Mouse (Mus musculus) kidney, adult 9 months (tissue): Measurements from ENCODE around the gene Ifi208.
"Not testable (repeated sequence)": the region's sequence is repeated elsewhere in the genome, so short reads cannot be mapped to it uniquely, and the experiment has no call there.

ENCODE experiments used
- DNase-seq: peaks from one replicate; pipeline ENCODE4 v3.0.0; 2022

The Ifi208 gene

GRCm38 (mm10) chr1:173673458-173674097, at the start of gene Ifi208:
TSS of gene Ifi208 (plus strand) at chr1:173673675.
- peak; percentile 9 for DNase-seq

- no peak for DNase-seq
Observed at GRCm38 (mm10) chr1:173624052-173624451, 49.4 kb upstream of the Ifi208 start.

- DNase-seq: no peak
Observed at GRCm38 (mm10) chr1:173626686-173627085, 46.8 kb upstream of the Ifi208 start.

- peak; percentile 5 for DNase-seq
Observed at GRCm38 (mm10) chr1:173630622-173631021, 42.9 kb upstream of the Ifi208 start, which contains the start of gene Ifi209. TSS of gene Ifi209 (plus strand) at chr1:173630917.

- no peak for DNase-seq
Observed at GRCm38 (mm10) chr1:173633969-173634645, 39.4 kb upstream of the Ifi208 start.

- DNase-seq: no peak
Observed at GRCm38 (mm10) chr1:173645393-173645792, 28.1 kb upstream of the Ifi208 start.

- no peak for DNase-seq
Observed at GRCm38 (mm10) chr1:173657973-173658372, 15.5 kb upstream of the Ifi208 start.

- DNase-seq: not testable (repeated sequence)
Observed at GRCm38 (mm10) chr1:173678605-173679004, 5.1 kb downstream of the Ifi208 start.

- DNase-seq: no peak
Observed at GRCm38 (mm10) chr1:173694270-173694669, 20.8 kb downstream of the Ifi208 start.

- DNase-seq: no peak
Observed at GRCm38 (mm10) chr1:173733219-173733618, 59.7 kb downstream of the Ifi208 start.

- not testable (repeated sequence) for DNase-seq
Observed at GRCm38 (mm10) chr1:173735015-173735414, 61.5 kb downstream of the Ifi208 start.

GRCm38 (mm10) chr1:173736986-173737385, 63.5 kb downstream of the Ifi208 start:
- DNase-seq: no peak

- no peak for DNase-seq
Observed at GRCm38 (mm10) chr1:173740537-173740936, 67.1 kb downstream of the Ifi208 start.

- peak; percentile 19 for DNase-seq
Observed at GRCm38 (mm10) chr1:173741656-173742055, 68.2 kb downstream of the Ifi208 start, which contains the start of gene Ifi207. TSS of gene Ifi207 (minus strand) at chr1:173741747.

GRCm38 (mm10) chr1:173742262-173742661, 68.8 kb downstream of the Ifi208 start:
- peak; percentile 18 for DNase-seq
